Mouse (Mus musculus) ES-E14 (cell line): ENCODE measurements around the gene Megf9.

Source experiments
- ZC3H11A ChIP-seq: IDR thresholded peaks from 2 replicates; pipeline ENCODE4 v1.6.1; 2012; ENCODE audit warnings: low read depth, mild to moderate bottlenecking, inconsistent platforms, low read length, borderline replicate concordance
- ZNF384 ChIP-seq: IDR thresholded peaks from 2 replicates; pipeline ENCODE4 v1.6.1; 2012; ENCODE audit warnings: low read depth, low read length, inconsistent platforms

DNA sequence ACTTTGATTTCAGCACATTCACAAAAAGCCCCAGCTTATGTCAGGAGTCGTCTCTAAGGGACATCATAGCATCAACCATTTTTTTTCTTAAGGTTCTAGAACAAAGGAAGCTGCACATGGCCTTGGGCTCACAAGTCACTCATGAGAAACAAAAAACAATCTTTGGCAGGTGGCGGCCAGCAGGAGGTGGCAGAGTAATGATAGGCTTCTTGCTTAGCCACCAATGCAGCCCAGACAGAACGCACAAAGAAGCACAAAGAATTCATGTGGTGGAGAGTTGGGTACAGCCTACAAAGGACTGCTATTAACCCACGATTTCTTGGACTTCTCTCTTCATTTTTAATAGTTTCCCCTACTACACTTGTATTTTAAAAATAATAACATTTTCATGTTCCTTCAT is 157.4 kb downstream of the Megf9 start:
- no peak for TF ChIP-seq ZNF384
- TF ChIP-seq ZC3H11A, result no peak
